Mouse (Mus musculus) midbrain, embryonic 14.5 days (tissue): Measurements from ENCODE around the gene Cdcp1. TPM values are rescaled to one million over a fixed set of nuclear protein-coding genes. Genes with fewer than 3 reads are reported as not detected.
A peak's percentile ranks its signal among the peaks of the same experiment; 100 is the strongest.

Experiments
- ATAC-seq: fragments of 200-750 bp; cut with Nextera tagmentation; 2 replicates; pipeline ENCODE4 v1.8.0; 2017; ENCODE audit warnings: moderate number of reproducible peaks, moderate library complexity; ENCODE audit not compliant: low FRiP score, low TSS enrichment
- DNase-seq: peaks from one replicate; pipeline ENCODE4 v3.0.0-alpha.2; 2015
- H3K27ac ChIP-seq: fragments of 300-500 bp; sonication (generic); replicated peaks from 2 replicates; pipeline ENCODE4 v1.5.1; 2014; ENCODE audit warnings: mild to moderate bottlenecking, low read depth, low read length, moderate library complexity
- H3K27me3 ChIP-seq: fragments of 300-500 bp; sonication (generic); 2 replicates; pipeline ENCODE4 v1.6.1; 2014; ENCODE audit warnings: low read length, control low read depth, mixed read lengths; ENCODE audit not compliant: control insufficient read depth, insufficient read depth
- H3K36me3 ChIP-seq: fragments of 300-500 bp; sonication (generic); 2 replicates; pipeline ENCODE4 v1.6.1; 2014; ENCODE audit warnings: low read length, control low read depth; ENCODE audit not compliant: control insufficient read depth, insufficient read depth
- H3K4me1 ChIP-seq: fragments of 300-500 bp; sonication (generic); 2 replicates; pipeline ENCODE4 v1.6.1; 2014; ENCODE audit warnings: mild to moderate bottlenecking, antibody characterized with exemption, low read length, control low read depth; ENCODE audit not compliant: control insufficient read depth, insufficient read depth
- H3K4me2 ChIP-seq: fragments of 300-500 bp; sonication (generic); 2 replicates; pipeline ENCODE4 v1.6.1; 2014; ENCODE audit warnings: mild to moderate bottlenecking, low read length, moderate library complexity
- H3K4me3 ChIP-seq: fragments of 300-500 bp; sonication (generic); replicated peaks from 2 replicates; pipeline ENCODE4 v1.5.1; 2014; ENCODE audit warnings: low read depth, low read length
- H3K9ac ChIP-seq: fragments of 300-500 bp; sonication (generic); replicated peaks from 2 replicates; pipeline ENCODE4 v1.6.1; 2014; ENCODE audit warnings: mild to moderate bottlenecking, low read length, moderate library complexity
- H3K9me3 ChIP-seq: fragments of 300-500 bp; sonication (generic); 2 replicates; pipeline ENCODE4 v1.6.1; 2016; ENCODE audit warnings: low read length, control low read depth, mixed read lengths; ENCODE audit not compliant: control insufficient read depth
- WGBS: fragments of 180-500 bp; shearing (Covaris S2); extraction: QIAGEN DNeasy Blood & Tissue Kit; methylation state at CpG from one replicate; pipeline ENCODE4 v1.1.7; 2014; 5-methylcytosine and 5-hydroxymethylcytosine counted together
- polyA plus RNA-seq: library from polyadenylated mRNA; unstranded; fragments of >200 nt; fragmentation: Nextera tagmentation; extraction: Ambion mirVana; gene quantifications from 2 replicates; pipeline ENCODE4 v1.2.1, GENCODE M21; 2014

The Cdcp1 gene
- polyA plus RNA-seq, 1 experiment from 2014 or later: not detected

GRCm38 (mm10) chr9:123165781-123166443, 49.9 kb downstream of the Cdcp1 start:
- 0 out of 2 replicates have a peak, but pooled peaks cover 3% of the 10 kb centered on the region for H3K4me1 ChIP-seq
- H3K9ac ChIP-seq: no peak overlapping the region
- no peak overlapping the region for H3K4me2 ChIP-seq
- H3K4me3 ChIP-seq: no peak overlapping the region
- no peak overlapping the region for H3K27ac ChIP-seq
- DNase-seq (peak; percentile 56), ATAC-seq (no peak; the same call in 1 of the 2 replicates)
- no peaks in the 10 kb centered on the region for H3K36me3 ChIP-seq
- no peaks in the 10 kb centered on the region for H3K9me3 ChIP-seq
- no peaks in the 10 kb centered on the region for H3K27me3 ChIP-seq
- WGBS: 70% methylated on average over 3 of the region's 3 CpGs

- Histone ChIP-seq H3K4me3 (no peak overlapping the region), H3K9ac (no peak overlapping the region), H3K4me1 (0 out of 2 replicates have a peak, but pooled peaks cover 3% of the 10 kb centered on the region), H3K27ac (no peak overlapping the region), H3K9me3 (no peaks in the 10 kb centered on the region), H3K27me3 (no peaks in the 10 kb centered on the region), H3K36me3 (no peaks in the 10 kb centered on the region), H3K4me2 (no peak overlapping the region)
- DNase-seq (no peak), ATAC-seq (no peak)
- WGBS: 94% methylated on average over 4 of the region's 4 CpGs
These were observed 52.7 kb downstream of the Cdcp1 start for GRCm38 (mm10) chr9:123162985-123163694.

- DNase-seq (no peak), ATAC-seq (no peak)
- Histone ChIP-seq H3K36me3 (no peaks in the 10 kb centered on the region), H3K27me3 (no peaks in the 10 kb centered on the region), H3K9me3 (no peaks in the 10 kb centered on the region), H3K4me3 (no peak overlapping the region), H3K4me1 (0 out of 2 replicates have a peak, but pooled peaks cover 3% of the 10 kb centered on the region), H3K4me2 (no peak overlapping the region), H3K9ac (no peak overlapping the region), H3K27ac (no peak overlapping the region)
- WGBS: 87% methylated on average over 2 of the region's 2 CpGs
These were observed 54.0 kb downstream of the Cdcp1 start for GRCm38 (mm10) chr9:123161792-123162191.

GRCm38 (mm10) chr9:123159330-123159729, 56.5 kb downstream of the Cdcp1 start:
- no peaks in the 10 kb centered on the region for H3K4me1 ChIP-seq
- no peaks in the 10 kb centered on the region for H3K9me3 ChIP-seq
- WGBS: 59% methylated on average over 7 of the region's 7 CpGs
- H3K4me2 ChIP-seq: no peak overlapping the region
- H3K9ac ChIP-seq: no peak overlapping the region
- H3K4me3 ChIP-seq: no peak overlapping the region
- H3K36me3 ChIP-seq: no peaks in the 10 kb centered on the region
- no peaks in the 10 kb centered on the region for H3K27me3 ChIP-seq
- no peak overlapping the region for H3K27ac ChIP-seq
- no peak for ATAC-seq
- peak; percentile 79 for DNase-seq

- Histone ChIP-seq H3K27ac (no peak overlapping the region), H3K36me3 (no peaks in the 10 kb centered on the region), H3K27me3 (no peaks in the 10 kb centered on the region), H3K9me3 (no peaks in the 10 kb centered on the region), H3K4me2 (no peak overlapping the region), H3K9ac (no peak overlapping the region), H3K4me3 (no peak overlapping the region), H3K4me1 (no peaks in the 10 kb centered on the region)
- WGBS: 65% methylated on average over 8 of the region's 8 CpGs
- peak; percentile 73 for DNase-seq
- ATAC-seq: no peak
These were observed 57.6 kb downstream of the Cdcp1 start for GRCm38 (mm10) chr9:123158125-123158836.

- no peaks in the 10 kb centered on the region for H3K9me3 ChIP-seq
- no peak overlapping the region for H3K9ac ChIP-seq
- no peak overlapping the region for H3K4me3 ChIP-seq
- no peak overlapping the region for H3K27ac ChIP-seq
- no peaks in the 10 kb centered on the region for H3K36me3 ChIP-seq
- DNase-seq: no peak
- no peaks in the 10 kb centered on the region for H3K4me1 ChIP-seq
- ATAC-seq: no peak
- no peaks in the 10 kb centered on the region for H3K27me3 ChIP-seq
- no peak overlapping the region for H3K4me2 ChIP-seq
These were observed 58.1 kb downstream of the Cdcp1 start for GRCm38 (mm10) chr9:123157699-123158098.

GRCm38 (mm10) chr9:123156910-123157361, 58.9 kb downstream of the Cdcp1 start:
- H3K4me3 ChIP-seq: 0 out of 2 replicates have a peak overlapping the region, but pooled peaks have one; percentile 3
- no peaks in the 10 kb centered on the region for H3K27me3 ChIP-seq
- no peak overlapping the region for H3K27ac ChIP-seq
- no peaks in the 10 kb centered on the region for H3K36me3 ChIP-seq
- ATAC-seq: no peak
- DNase-seq: peak; percentile 25
- 32% methylated on average over 30 of the region's 30 CpGs for WGBS
- no peaks in the 10 kb centered on the region for H3K9me3 ChIP-seq
- H3K4me1 ChIP-seq: no peaks in the 10 kb centered on the region
- no peak overlapping the region for H3K9ac ChIP-seq
- peak overlapping the region; percentile 25 for H3K4me2 ChIP-seq

- Histone ChIP-seq H3K27me3 (no peaks in the 10 kb centered on the region), H3K9ac (no peak overlapping the region), H3K4me2 (no peak overlapping the region), H3K4me3 (no peak overlapping the region), H3K36me3 (no peaks in the 10 kb centered on the region), H3K4me1 (no peaks in the 10 kb centered on the region), H3K27ac (no peak overlapping the region), H3K9me3 (no peaks in the 10 kb centered on the region)
- 83% methylated on average over 2 of the region's 2 CpGs for WGBS
- ATAC-seq: no peak
- no peak for DNase-seq
These were observed 62.7 kb downstream of the Cdcp1 start for GRCm38 (mm10) chr9:123153121-123153520.
